In genomic region chr13:104959733-104960132, GRCm38 (mm10) we compare ENCODE assay signal across 19 mouse cellular contexts.
DNase-seq lines count a peak whose midpoint lies in the region; ATAC-seq and TF ChIP-seq lines count a peak whose summit lies in the region.
"Had no signal": no experiment of that assay in that cellular context is flagged by ENCODE, and none has a peak within 500 bp of the region (broad histone marks: within the 10 kb centered on the region; RNA-seq: fewer than 3 reads in every experiment).

No protein-coding gene starts in this region.

- ATAC-seq in embryonic facial prominence, embryonic 14.5 days (ENCODE audit: low read depth): no peak
- ATAC-seq in intestine, embryonic 16.5 days: no peak
- ATAC-seq in intestine, postnatal 0 days: no peak
- 0 out of 2 replicates have a peak, but pooled peaks have one; percentile 57 for ATAC-seq in lung, embryonic 16.5 days (ENCODE audit: low read depth)
- ATAC-seq: forebrain, embryonic 16.5 days had no signal

- no peak overlapping the region for H3K27ac ChIP-seq in embryonic facial prominence, embryonic 14.5 days (replicated peaks; ENCODE audit: low read depth, low read length)
- H3K27ac ChIP-seq in embryonic facial prominence, embryonic 10.5 days (replicated peaks): no peak overlapping the region
- H3K27ac ChIP-seq in intestine, embryonic 16.5 days (ENCODE audit: low read length): peak overlapping the region; percentile 50; the same call in 1 of the 2 replicates
- no peak overlapping the region for H3K27ac ChIP-seq in intestine, postnatal 0 days (ENCODE audit: low read depth, low read length)
- H3K27ac ChIP-seq in lung, embryonic 16.5 days (ENCODE audit: low read length): no peak overlapping the region
- 0 out of 2 replicates have a peak overlapping the region, but pooled peaks have one; percentile 48 for H3K27ac ChIP-seq in cortical plate, adult 2 months (ENCODE audit: insufficient read depth, low read length)
- H3K27ac ChIP-seq: heart, adult 2 months; limb, embryonic 13.5 days; liver, embryonic 15.5 days; neural tube, embryonic 12.5 days had no signal

- WGBS in embryonic facial prominence, embryonic 14.5 days: 40% methylated on average over 4 of the region's 4 CpGs
- WGBS in embryonic facial prominence, embryonic 10.5 days: 92% methylated on average over 4 of the region's 4 CpGs
- WGBS in intestine, embryonic 16.5 days: 60% methylated on average over 4 of the region's 4 CpGs
- WGBS in intestine, postnatal 0 days: 73% methylated on average over 4 of the region's 4 CpGs
- 40% methylated on average over 4 of the region's 4 CpGs for WGBS in lung, embryonic 16.5 days

- H3K9ac ChIP-seq in embryonic facial prominence, embryonic 14.5 days (ENCODE audit: low read depth, low read length): no peak overlapping the region
- H3K9ac ChIP-seq in intestine, embryonic 16.5 days (ENCODE audit: low read depth, low read length): no peak overlapping the region
- no peak overlapping the region for H3K9ac ChIP-seq in intestine, postnatal 0 days (ENCODE audit: low read depth, low read length)
- no peak overlapping the region for H3K9ac ChIP-seq in lung, embryonic 16.5 days (ENCODE audit: low read length)
- H3K9ac ChIP-seq: limb, embryonic 13.5 days; liver, embryonic 15.5 days; neural tube, embryonic 12.5 days had no signal

- no peak overlapping the region for H3K4me3 ChIP-seq in embryonic facial prominence, embryonic 14.5 days (ENCODE audit: low read depth, low read length)
- H3K4me3 ChIP-seq in embryonic facial prominence, embryonic 10.5 days: no peak overlapping the region
- H3K4me3 ChIP-seq in intestine, embryonic 16.5 days (ENCODE audit: low read length): no peak overlapping the region
- H3K4me3 ChIP-seq in intestine, postnatal 0 days (ENCODE audit: low read depth, low read length): no peak overlapping the region
- H3K4me3 ChIP-seq in lung, embryonic 16.5 days (ENCODE audit: low read length): no peak overlapping the region
- no peak overlapping the region for H3K4me3 ChIP-seq in cortical plate, adult 2 months (ENCODE audit: insufficient read depth, low read length)
- H3K4me3 ChIP-seq: heart, adult 2 months; limb, embryonic 13.5 days; liver, embryonic 15.5 days; megakaryocyte, embryonic 14.5 days; neural tube, embryonic 12.5 days had no signal

- TF ChIP-seq POLR2A in cortical plate, adult 2 months (IDR thresholded peaks at IDR 0.05; ENCODE audit: extremely low read depth, insufficient read depth, low read length): no peak

- no peak overlapping the region for H3K4me2 ChIP-seq in embryonic facial prominence, embryonic 14.5 days (ENCODE audit: low read depth, low read length)
- H3K4me2 ChIP-seq in intestine, embryonic 16.5 days (ENCODE audit: low read depth, low read length): no peak overlapping the region
- H3K4me2 ChIP-seq in intestine, postnatal 0 days (replicated peaks; ENCODE audit: low read depth): no peak overlapping the region
- H3K4me2 ChIP-seq in lung, embryonic 16.5 days (ENCODE audit: low read depth, low read length): no peak overlapping the region
- H3K4me2 ChIP-seq: limb, embryonic 13.5 days; liver, embryonic 15.5 days; neural tube, embryonic 12.5 days had no signal

- peaks cover 19% of the 10 kb centered on the region for H3K4me1 ChIP-seq in embryonic facial prominence, embryonic 14.5 days (ENCODE audit: control insufficient read depth, insufficient read depth, low read length)
- no peaks in the 10 kb centered on the region for H3K4me1 ChIP-seq in embryonic facial prominence, embryonic 10.5 days
- H3K4me1 ChIP-seq in intestine, embryonic 16.5 days (ENCODE audit: control insufficient read depth, insufficient read depth, low read length): no peaks in the 10 kb centered on the region
- H3K4me1 ChIP-seq in intestine, postnatal 0 days (replicated peaks; ENCODE audit: control insufficient read depth, insufficient read depth, low read length): no peaks in the 10 kb centered on the region
- no peaks in the 10 kb centered on the region for H3K4me1 ChIP-seq in lung, embryonic 16.5 days (replicated peaks; ENCODE audit: control insufficient read depth, insufficient read depth, low read length)
- peaks cover 14% of the 10 kb centered on the region for H3K4me1 ChIP-seq in cortical plate, adult 2 months (ENCODE audit: control insufficient read depth, insufficient read depth, low read length)
- H3K4me1 ChIP-seq: liver, embryonic 15.5 days; megakaryocyte, embryonic 14.5 days; neural tube, embryonic 12.5 days had no signal

- no peaks in the 10 kb centered on the region for H3K27me3 ChIP-seq in embryonic facial prominence, embryonic 14.5 days (replicated peaks; ENCODE audit: control insufficient read depth, insufficient read depth, low read length)
- no peaks in the 10 kb centered on the region for H3K27me3 ChIP-seq in embryonic facial prominence, embryonic 10.5 days (replicated peaks; ENCODE audit: low read depth, poor library complexity, severe bottlenecking)
- no peaks in the 10 kb centered on the region for H3K27me3 ChIP-seq in intestine, embryonic 16.5 days (replicated peaks; ENCODE audit: control insufficient read depth, insufficient read depth, low read length)
- H3K27me3 ChIP-seq in intestine, postnatal 0 days (replicated peaks; ENCODE audit: control insufficient read depth, insufficient read depth, low read length): no peaks in the 10 kb centered on the region
- no peaks in the 10 kb centered on the region for H3K27me3 ChIP-seq in lung, embryonic 16.5 days (ENCODE audit: control insufficient read depth, insufficient read depth, low read depth, low read length)
- H3K27me3 ChIP-seq: limb, embryonic 13.5 days; liver, embryonic 15.5 days; neural tube, embryonic 12.5 days had no signal

- peak; percentile 77 for DNase-seq in embryonic facial prominence, embryonic 14.5 days (ENCODE audit: low spot score)
- no peak for DNase-seq in embryonic facial prominence, embryonic 10.5 days (ENCODE audit: low spot score)
- no peak for DNase-seq in lung, postnatal 25 days (ENCODE audit: low spot score)
- no peak for DNase-seq in gastrocnemius, adult 18-20 months (ENCODE audit: low spot score)
- DNase-seq: adrenal gland, adult 8-10 months; cerebellum, adult 11 months; cerebellum, postnatal 25 days; heart, adult 2 months; heart, postnatal 4 days; kidney, postnatal 10 days had no signal

- TF ChIP-seq CTCF in intestine, postnatal 0 days (IDR thresholded peaks at IDR 0.05; ENCODE audit: low read depth): no peak
- TF ChIP-seq CTCF in cortical plate, adult 2 months (IDR thresholded peaks at IDR 0.05; ENCODE audit: extremely low read depth, insufficient read depth, low read length): no peak

- no peaks in the 10 kb centered on the region for H3K36me3 ChIP-seq in embryonic facial prominence, embryonic 14.5 days (ENCODE audit: control insufficient read depth, insufficient read depth, low read length)
- H3K36me3 ChIP-seq in embryonic facial prominence, embryonic 10.5 days (replicated peaks): no peaks in the 10 kb centered on the region
- H3K36me3 ChIP-seq in intestine, embryonic 16.5 days (ENCODE audit: control insufficient read depth, insufficient read depth, low read length): no peaks in the 10 kb centered on the region
- H3K36me3 ChIP-seq in intestine, postnatal 0 days (ENCODE audit: control insufficient read depth, insufficient read depth): no peaks in the 10 kb centered on the region
- no peaks in the 10 kb centered on the region for H3K36me3 ChIP-seq in lung, embryonic 16.5 days (ENCODE audit: control insufficient read depth, insufficient read depth, low read length)
- H3K36me3 ChIP-seq: limb, embryonic 13.5 days; liver, embryonic 15.5 days; neural tube, embryonic 12.5 days had no signal

- H3K9me3 ChIP-seq in embryonic facial prominence, embryonic 14.5 days (ENCODE audit: control insufficient read depth, low read length): no peaks in the 10 kb centered on the region
- no peaks in the 10 kb centered on the region for H3K9me3 ChIP-seq in embryonic facial prominence, embryonic 10.5 days
- H3K9me3 ChIP-seq in intestine, embryonic 16.5 days (ENCODE audit: control insufficient read depth, low read length): no peaks in the 10 kb centered on the region
- H3K9me3 ChIP-seq in intestine, postnatal 0 days (ENCODE audit: control insufficient read depth): no peaks in the 10 kb centered on the region
- no peaks in the 10 kb centered on the region for H3K9me3 ChIP-seq in lung, embryonic 16.5 days (ENCODE audit: control insufficient read depth, low read length)
- H3K9me3 ChIP-seq: limb, embryonic 13.5 days; liver, embryonic 15.5 days; neural tube, embryonic 12.5 days had no signal

Comparison
In these comparisons a context has a peak if more than half of its experiments do, and no peak if none do; other contexts are left out.
1. H3K27ac ChIP-seq: peak in intestine, embryonic 16.5 days (single experiment) and cortical plate, adult 2 months (single experiment); none in embryonic facial prominence, embryonic 14.5 days (single experiment), embryonic facial prominence, embryonic 10.5 days (single experiment), intestine, postnatal 0 days (single experiment) and lung, embryonic 16.5 days (single experiment).